Mouse (Mus musculus): ENCODE measurements around the gene Hyou1.

DNA sequence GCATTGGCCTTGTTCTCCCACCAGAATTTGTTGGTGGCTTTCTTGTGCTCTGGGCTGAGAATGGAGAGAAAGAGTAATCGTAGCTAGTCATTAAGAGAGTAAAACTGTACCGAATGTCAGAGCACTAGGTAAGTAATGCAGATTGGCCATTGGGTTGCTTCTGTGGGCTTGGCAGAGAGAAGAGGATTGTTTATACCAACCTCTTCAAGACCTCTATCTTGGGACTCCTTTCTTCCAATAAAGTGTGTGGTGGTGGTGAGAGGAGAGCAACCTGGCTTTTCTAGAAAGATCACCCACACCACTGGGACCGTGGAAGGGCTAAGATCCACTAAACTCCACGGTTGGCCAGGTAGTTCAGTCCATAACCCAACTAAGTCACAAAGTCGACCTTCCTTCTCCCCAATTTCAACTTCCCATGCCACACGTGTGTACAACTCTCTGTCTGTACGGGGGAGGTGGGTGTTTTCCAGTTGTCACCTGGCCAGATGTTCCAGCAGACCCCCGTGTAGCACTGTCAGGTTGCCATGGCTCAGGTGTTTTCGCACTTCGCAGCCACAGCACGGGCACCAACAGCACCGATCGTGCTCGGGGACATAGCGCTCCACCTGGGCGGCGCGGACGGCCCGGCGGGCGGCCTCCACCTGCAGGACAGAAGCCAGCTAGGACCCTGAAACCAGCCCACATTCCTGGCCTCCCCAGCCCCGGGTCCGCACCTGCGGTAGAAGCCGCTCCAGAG, 38.0 kb downstream of the Hyou1 start:
- no peak for TF ChIP-seq ZC3H11A (IDR thresholded peaks at IDR 0.05; ENCODE audit: borderline replicate concordance, low read depth, low read length)
- TF ChIP-seq ZNF384 (IDR thresholded peaks at IDR 0.05; ENCODE audit: low read depth, low read length) = no peak
- TF ChIP-seq HCFC1 (IDR thresholded peaks at IDR 0.05; ENCODE audit: borderline replicate concordance, insufficient read depth, low read length) = no peak
- TF ChIP-seq CHD2 (IDR thresholded peaks at IDR 0.05; ENCODE audit: low read depth, low read length) = no peak
